Mouse (Mus musculus): ENCODE measurements around the gene Ndel1.

GRCm38 (mm10) chr11:68787222-68787621 lies 84.4 kb downstream of the Ndel1 start:
- TF ChIP-seq CTCF (IDR thresholded peaks at IDR 0.05; ENCODE audit: insufficient read depth, low read length): no peak
- no peak for TF ChIP-seq POLR2A (IDR thresholded peaks at IDR 0.05; ENCODE audit: borderline replicate concordance, extremely low read depth, low read depth, low read length)

All from lung, adult 2 months (tissue).